Mouse (Mus musculus) kidney, embryonic 14.5 days (tissue): ENCODE measurements at regions not wholly inside any gene's neighbourhood (a gene's known extent, or its start where the extent isn't known, plus 50 kb on each side); places are given as distances from the start of the nearest gene placed in this dataset.

ENCODE experiments used
- ATAC-seq: fragments of 200-750 bp; cut with Nextera tagmentation; 2 replicates; pipeline ENCODE4 v1.8.0; 2017; ENCODE audit warnings: moderate number of reproducible peaks, mild to moderate bottlenecking, moderate TSS enrichment, moderate library complexity; ENCODE audit not compliant: low FRiP score, low TSS enrichment
- H3K27ac ChIP-seq: fragments of 300-500 bp; sonication (generic); 2 replicates; pipeline ENCODE4 v1.5.1; 2014; ENCODE audit warnings: low read depth, mild to moderate bottlenecking, low read length, moderate library complexity, mixed read lengths
- H3K27me3 ChIP-seq: fragments of 300-500 bp; sonication (generic); 2 replicates; pipeline ENCODE4 v1.6.1; 2014; ENCODE audit warnings: mild to moderate bottlenecking, low read length; ENCODE audit not compliant: control insufficient read depth, insufficient read depth
- H3K36me3 ChIP-seq: fragments of 300-500 bp; sonication (generic); 2 replicates; pipeline ENCODE4 v1.6.1; 2014; ENCODE audit warnings: low read length, mixed read lengths; ENCODE audit not compliant: control insufficient read depth, insufficient read depth
- H3K4me1 ChIP-seq: fragments of 300-500 bp; sonication (generic); 2 replicates; pipeline ENCODE4 v1.6.1; 2014; ENCODE audit warnings: low read length, mixed read lengths; ENCODE audit not compliant: control insufficient read depth, insufficient read depth
- H3K4me2 ChIP-seq: fragments of 300-500 bp; sonication (generic); replicated peaks from 2 replicates; pipeline ENCODE4 v1.6.1; 2014; ENCODE audit warnings: low read depth, mild to moderate bottlenecking, low read length
- H3K4me3 ChIP-seq: fragments of 300-500 bp; sonication (generic); 2 replicates; pipeline ENCODE4 v1.5.1; 2014; ENCODE audit warnings: mild to moderate bottlenecking, low read length
- H3K9ac ChIP-seq: fragments of 300-500 bp; sonication (generic); 2 replicates; pipeline ENCODE4 v1.6.1; 2014; ENCODE audit warnings: low read depth, mild to moderate bottlenecking, low read length, moderate library complexity
- H3K9me3 ChIP-seq: fragments of 300-500 bp; sonication (generic); 2 replicates; pipeline ENCODE4 v1.6.1; 2016; ENCODE audit warnings: low read length; ENCODE audit not compliant: control insufficient read depth
- WGBS: fragments of 180-500 bp; shearing (Covaris S2); extraction: QIAGEN DNeasy Blood & Tissue Kit; methylation state at CpG from one replicate; pipeline ENCODE4 v1.1.7; 2014; 5-methylcytosine and 5-hydroxymethylcytosine counted together

DNA sequence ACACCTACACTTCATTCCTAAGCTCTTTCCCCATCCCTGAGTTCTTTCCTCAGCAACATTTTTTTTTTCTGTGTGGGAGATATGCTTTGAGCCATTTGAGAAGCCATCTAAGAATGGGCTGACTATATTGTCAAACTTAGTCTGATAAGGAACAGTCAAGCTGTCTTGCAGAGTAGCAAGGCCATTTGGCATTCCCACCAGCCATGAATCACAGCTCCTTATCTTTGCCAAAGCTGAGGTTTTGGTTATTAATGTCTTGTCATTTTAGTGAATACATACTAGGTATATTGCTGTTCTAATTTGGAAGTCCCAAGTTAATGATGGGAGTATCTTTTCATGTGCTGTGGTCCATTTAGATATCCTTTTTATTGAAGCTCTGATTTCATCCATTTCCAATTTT lies 96.4 kb downstream of the Sox9 start:
- no peak overlapping the region for H3K9ac ChIP-seq
- H3K4me1 ChIP-seq: peaks cover 4% of the 10 kb centered on the region; the same call in 1 of the 2 replicates
- no peak overlapping the region for H3K4me3 ChIP-seq
- ATAC-seq: no peak
- no peaks in the 10 kb centered on the region for H3K9me3 ChIP-seq
- no peaks in the 10 kb centered on the region for H3K27me3 ChIP-seq
- no peak overlapping the region for H3K4me2 ChIP-seq
- no peak overlapping the region for H3K27ac ChIP-seq
- H3K36me3 ChIP-seq: no peaks in the 10 kb centered on the region

DNA sequence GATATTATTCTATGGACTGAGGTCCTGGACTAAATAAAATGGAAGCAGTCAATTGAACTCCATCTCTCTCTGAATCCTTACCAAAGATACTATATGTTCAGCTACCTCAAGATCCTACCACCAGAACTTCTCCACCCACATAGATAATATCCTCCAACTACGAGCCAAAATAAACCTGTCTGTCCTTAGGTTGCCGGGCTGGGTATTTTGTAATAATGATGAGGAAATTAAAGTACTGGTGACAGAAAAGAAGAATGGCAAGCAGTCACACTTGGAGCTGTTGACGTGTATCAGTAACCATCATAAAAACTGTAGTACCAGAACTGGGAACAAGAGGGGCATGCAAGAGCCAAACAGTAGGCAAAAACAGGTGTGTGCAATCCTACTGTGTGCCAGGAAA lies 98.7 kb downstream of the Sox9 start:
- Histone ChIP-seq H3K27me3 (no peaks in the 10 kb centered on the region), H3K9me3 (no peaks in the 10 kb centered on the region), H3K9ac (no peak overlapping the region), H3K4me3 (no peak overlapping the region), H3K4me1 (peaks cover 5% of the 10 kb centered on the region; the same call in 1 of the 2 replicates), H3K4me2 (no peak overlapping the region), H3K27ac (no peak overlapping the region), H3K36me3 (no peaks in the 10 kb centered on the region)
- 84% methylated on average over 3 of the region's 3 CpGs for WGBS
- ATAC-seq: no peak

DNA sequence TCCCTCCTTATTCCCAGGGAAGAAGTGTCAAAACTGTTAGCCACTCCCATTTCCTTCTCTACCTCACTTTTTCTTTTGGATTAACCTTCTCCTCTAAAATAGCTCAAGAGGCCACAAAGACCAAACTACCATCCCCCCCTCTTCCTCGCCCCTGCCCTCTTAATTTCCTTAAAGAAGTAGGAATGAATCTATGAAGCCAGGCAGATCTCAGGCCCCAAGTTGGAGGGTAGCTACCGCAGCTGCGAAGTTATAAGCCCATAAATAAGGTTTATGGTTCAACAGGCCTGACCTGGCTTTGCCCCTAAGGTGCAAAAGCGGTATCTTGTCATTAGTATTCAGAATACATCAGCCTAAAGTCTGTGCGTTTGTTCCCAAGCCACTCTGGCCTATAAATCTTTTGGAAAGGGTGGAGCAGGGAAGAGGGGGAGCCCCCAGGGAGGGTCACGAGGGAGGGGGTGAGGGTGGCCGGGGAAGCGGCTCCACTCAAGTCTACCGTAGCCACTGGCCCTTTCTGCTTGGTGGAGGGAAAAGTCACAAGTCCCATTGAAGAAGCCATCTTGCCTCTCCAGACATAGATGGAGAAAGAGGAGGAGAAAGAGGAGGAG lies 103.4 kb downstream of the Sox9 start:
- Histone ChIP-seq H3K9me3 (no peaks in the 10 kb centered on the region), H3K27me3 (no peaks in the 10 kb centered on the region), H3K36me3 (no peaks in the 10 kb centered on the region), H3K4me2 (no peak overlapping the region), H3K9ac (no peak overlapping the region), H3K4me1 (peaks cover 5% of the 10 kb centered on the region; the same call in 1 of the 2 replicates), H3K4me3 (no peak overlapping the region), H3K27ac (no peak overlapping the region)
- ATAC-seq: peak; percentile 85
- WGBS: 2% methylated on average over 9 of the region's 9 CpGs

DNA sequence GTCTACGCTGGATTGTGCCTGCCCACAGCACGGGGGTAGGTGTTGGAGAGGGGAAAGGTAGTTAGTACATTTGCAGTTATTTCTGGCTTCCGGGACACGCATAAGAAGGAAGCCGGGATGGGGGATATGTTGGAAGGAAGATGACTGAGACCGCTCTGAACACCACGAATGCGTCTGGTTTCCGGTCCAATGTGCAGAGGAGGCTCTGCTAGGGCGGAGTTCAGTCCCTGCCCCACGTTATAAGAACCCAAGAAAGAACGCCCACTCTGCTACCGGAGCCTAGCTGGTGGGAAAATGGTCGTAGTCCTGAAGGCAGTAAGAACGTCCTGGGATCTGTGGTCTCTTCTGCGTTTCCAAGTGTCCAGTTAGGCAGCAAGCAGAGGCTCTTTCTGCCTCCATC lies 104.1 kb downstream of the Sox9 start:
- Histone ChIP-seq H3K4me2 (peak overlapping the region; percentile 27), H3K27ac (no peak overlapping the region), H3K9me3 (no peaks in the 10 kb centered on the region), H3K36me3 (no peaks in the 10 kb centered on the region), H3K27me3 (no peaks in the 10 kb centered on the region), H3K4me1 (peaks cover 5% of the 10 kb centered on the region; the same call in 1 of the 2 replicates), H3K9ac (no peak overlapping the region), H3K4me3 (no peak overlapping the region)
- peak; percentile 70; the same call in 1 of the 2 replicates for ATAC-seq
- 37% methylated on average over 16 of the region's 16 CpGs for WGBS

DNA sequence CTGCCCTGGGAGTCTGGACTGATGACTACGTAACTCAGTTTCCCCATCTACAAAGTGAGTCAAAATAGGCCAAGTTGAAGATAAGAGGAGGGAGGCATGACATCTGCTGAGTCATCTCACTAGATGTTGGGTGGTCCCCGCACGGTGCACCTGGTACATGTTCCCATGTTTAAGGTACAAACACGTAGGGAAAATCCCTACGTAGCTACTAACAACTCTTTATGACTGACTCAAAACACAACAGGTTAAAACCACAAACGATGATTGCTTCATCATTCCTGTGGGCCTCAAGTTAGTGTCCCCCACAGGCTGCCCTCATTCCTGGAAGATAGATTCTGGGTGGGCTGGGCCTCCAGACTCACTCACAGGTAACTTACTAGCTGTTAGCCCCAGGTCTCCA lies 107.7 kb downstream of the Sox9 start:
- peaks cover 5% of the 10 kb centered on the region; the same call in 1 of the 2 replicates for H3K4me1 ChIP-seq
- 96% methylated on average over 6 of the region's 6 CpGs for WGBS
- no peaks in the 10 kb centered on the region for H3K27me3 ChIP-seq
- no peak overlapping the region for H3K27ac ChIP-seq
- no peak overlapping the region for H3K4me3 ChIP-seq
- no peaks in the 10 kb centered on the region for H3K36me3 ChIP-seq
- no peak overlapping the region for H3K4me2 ChIP-seq
- no peaks in the 10 kb centered on the region for H3K9me3 ChIP-seq
- no peak overlapping the region for H3K9ac ChIP-seq
- no peak for ATAC-seq

DNA sequence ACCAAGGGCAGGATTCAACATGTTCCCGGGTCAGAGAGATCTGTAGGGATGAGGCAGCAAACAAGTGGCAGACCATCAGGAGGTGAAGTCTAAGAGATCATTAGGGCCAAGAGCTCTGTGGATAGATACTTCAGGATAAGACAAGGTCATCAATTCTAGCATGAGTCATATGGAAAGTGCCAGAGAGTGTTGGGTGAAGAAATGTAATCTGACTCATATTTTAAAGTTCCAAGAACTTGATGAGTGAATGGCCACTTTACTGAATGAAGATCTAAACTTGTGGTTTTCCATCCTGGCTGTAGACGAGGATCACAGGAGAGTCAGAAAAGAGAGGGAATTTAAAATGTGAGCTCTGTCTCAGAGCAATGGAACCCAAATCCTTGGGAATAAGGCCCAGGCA lies 115.6 kb downstream of the Sox9 start:
- Histone ChIP-seq H3K9me3 (no peaks in the 10 kb centered on the region), H3K27me3 (no peaks in the 10 kb centered on the region), H3K4me3 (no peak overlapping the region), H3K36me3 (no peaks in the 10 kb centered on the region), H3K9ac (no peak overlapping the region), H3K4me1 (no peaks in the 10 kb centered on the region), H3K27ac (no peak overlapping the region), H3K4me2 (no peak overlapping the region)
- WGBS: 83% methylated on average over 2 of the region's 2 CpGs
- ATAC-seq: no peak

DNA sequence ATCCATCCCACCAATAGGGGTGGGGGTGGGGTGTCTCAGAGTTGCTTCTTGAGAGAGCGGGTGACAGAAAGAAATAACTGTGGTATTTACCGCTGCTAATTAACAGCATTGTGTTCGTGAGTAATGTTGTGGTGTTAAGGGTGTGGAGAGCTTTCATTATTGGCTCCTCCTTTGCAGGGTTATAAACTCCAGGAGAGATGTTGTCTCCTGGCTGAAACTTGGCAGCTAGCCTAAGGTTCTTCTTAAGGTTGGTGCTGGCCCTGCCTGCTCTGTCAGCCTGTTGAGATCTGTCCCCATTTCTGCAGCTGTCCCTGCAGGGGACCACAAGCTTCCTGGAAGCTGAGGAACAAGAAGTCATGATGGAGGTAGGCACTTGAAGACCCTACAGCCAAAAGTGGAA lies 120.6 kb downstream of the Sox9 start:
- no peak for ATAC-seq
- no peaks in the 10 kb centered on the region for H3K9me3 ChIP-seq
- H3K27ac ChIP-seq: no peak overlapping the region
- H3K9ac ChIP-seq: no peak overlapping the region
- no peaks in the 10 kb centered on the region for H3K4me1 ChIP-seq
- no peaks in the 10 kb centered on the region for H3K36me3 ChIP-seq
- no peak overlapping the region for H3K4me3 ChIP-seq
- H3K27me3 ChIP-seq: no peaks in the 10 kb centered on the region
- no peak overlapping the region for H3K4me2 ChIP-seq
- 63% methylated on average over 3 of the region's 3 CpGs for WGBS

DNA sequence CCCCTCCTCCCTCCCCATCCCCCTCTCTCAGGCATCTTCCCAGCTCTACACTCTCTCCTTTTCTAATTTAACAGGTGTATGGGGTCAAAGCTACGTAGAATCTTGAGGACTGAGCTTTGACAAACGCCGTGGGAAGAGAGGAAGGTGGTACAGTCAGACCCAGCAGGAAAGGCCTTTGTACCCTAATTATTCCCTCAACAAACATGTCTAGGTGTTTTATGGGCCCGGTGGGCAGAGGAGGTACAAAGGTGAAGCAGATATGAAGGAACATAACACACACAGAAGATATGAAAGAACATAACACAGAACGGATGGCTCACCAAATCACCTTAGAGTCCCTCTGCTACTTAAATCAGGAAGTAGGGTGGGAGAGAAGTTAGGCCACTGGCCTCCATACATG lies 128.3 kb downstream of the Sox9 start:
- Histone ChIP-seq H3K36me3 (no peaks in the 10 kb centered on the region), H3K9me3 (no peaks in the 10 kb centered on the region), H3K27me3 (0 out of 2 replicates have a peak, but pooled peaks cover 5% of the 10 kb centered on the region), H3K4me3 (no peak overlapping the region), H3K4me1 (no peaks in the 10 kb centered on the region), H3K9ac (no peak overlapping the region), H3K27ac (no peak overlapping the region), H3K4me2 (no peak overlapping the region)
- ATAC-seq: no peak
- WGBS: 79% methylated on average over 5 of the region's 5 CpGs

DNA sequence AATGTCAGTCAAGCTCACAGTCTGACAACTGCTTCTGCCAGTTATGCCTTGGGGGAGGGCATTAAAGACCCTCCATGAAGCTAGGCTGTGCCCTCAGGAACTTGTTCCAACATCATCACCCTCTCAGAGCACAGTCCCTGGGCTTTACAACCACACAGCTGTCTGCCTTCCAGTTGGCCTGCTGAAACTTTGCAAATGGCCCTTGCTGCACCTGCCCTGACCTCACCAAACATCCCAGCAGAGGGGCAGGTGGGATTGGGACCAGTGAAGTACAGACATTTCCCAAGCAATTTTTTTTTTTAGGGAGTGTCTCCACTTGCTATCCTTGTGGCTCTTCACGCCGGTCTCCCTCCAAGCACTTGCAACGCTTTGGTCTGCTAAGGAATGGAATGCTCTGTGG lies 130.9 kb downstream of the Sox9 start:
- no peak overlapping the region for H3K4me2 ChIP-seq
- no peak overlapping the region for H3K9ac ChIP-seq
- no peak overlapping the region for H3K4me3 ChIP-seq
- no peaks in the 10 kb centered on the region for H3K4me1 ChIP-seq
- H3K36me3 ChIP-seq: no peaks in the 10 kb centered on the region
- WGBS: 88% methylated on average over 3 of the region's 3 CpGs
- H3K27ac ChIP-seq: no peak overlapping the region
- H3K9me3 ChIP-seq: no peaks in the 10 kb centered on the region
- no peak for ATAC-seq
- H3K27me3 ChIP-seq: 0 out of 2 replicates have a peak, but pooled peaks cover 5% of the 10 kb centered on the region
